Mouse (Mus musculus): ENCODE results near the gene R3hcc1l.

GRCm38 (mm10) chr19:42631541-42631961 is 113.0 kb downstream of the R3hcc1l start:
- no peak for TF ChIP-seq POLR2A (IDR thresholded peaks at IDR 0.05; ENCODE audit: borderline replicate concordance, extremely low read depth, low read depth, low read length)
- no peak for TF ChIP-seq CTCF (IDR thresholded peaks at IDR 0.05; ENCODE audit: insufficient read depth, low read length)
